Mouse (Mus musculus) Muller cell, postnatal 12 days (primary cell): ENCODE measurements at regions not wholly inside any gene's neighbourhood (a gene's known extent, or its start where the extent isn't known, plus 50 kb on each side); places are given as distances from the start of the nearest gene placed in this dataset.
A peak's percentile ranks its signal among the peaks of the same experiment; 100 is the strongest.

ENCODE experiments used
- DNase-seq: peaks from one replicate; pipeline ENCODE4 v3.0.0-alpha.2; 2015; ENCODE audit errors: inconsistent ontology term

- no peak for DNase-seq
Observed at GRCm38 (mm10) chr4:91596619-91597018, 196.0 kb upstream of the Elavl2 start.

- DNase-seq: peak; percentile 4
Observed at GRCm38 (mm10) chr4:91595766-91596165, 195.2 kb upstream of the Elavl2 start.

GRCm38 (mm10) chr4:91589779-91590178, 189.2 kb upstream of the Elavl2 start:
- DNase-seq: no peak

GRCm38 (mm10) chr4:91587541-91588059, 187.0 kb upstream of the Elavl2 start:
- DNase-seq: no peak

DNA sequence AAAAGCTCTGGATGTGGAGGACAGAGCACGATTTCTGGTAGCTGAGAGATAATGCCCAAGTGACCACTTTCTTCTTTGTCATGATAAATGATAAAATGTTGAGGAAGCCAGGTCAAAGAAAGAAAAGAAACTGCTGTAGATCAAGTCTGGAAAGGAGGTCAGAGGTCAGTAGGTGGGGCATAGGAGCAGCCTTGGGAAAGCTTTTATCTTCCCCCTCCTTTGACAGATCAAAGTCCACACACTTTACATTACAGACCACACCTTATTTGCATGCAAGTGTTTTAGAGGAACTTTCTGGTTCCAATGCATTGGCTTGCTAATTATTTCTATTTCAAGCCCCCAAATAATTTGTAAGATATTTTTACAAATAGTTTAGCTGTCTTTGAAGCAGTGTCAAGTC, 182.4 kb upstream of the Elavl2 start:
- DNase-seq: no peak

DNA sequence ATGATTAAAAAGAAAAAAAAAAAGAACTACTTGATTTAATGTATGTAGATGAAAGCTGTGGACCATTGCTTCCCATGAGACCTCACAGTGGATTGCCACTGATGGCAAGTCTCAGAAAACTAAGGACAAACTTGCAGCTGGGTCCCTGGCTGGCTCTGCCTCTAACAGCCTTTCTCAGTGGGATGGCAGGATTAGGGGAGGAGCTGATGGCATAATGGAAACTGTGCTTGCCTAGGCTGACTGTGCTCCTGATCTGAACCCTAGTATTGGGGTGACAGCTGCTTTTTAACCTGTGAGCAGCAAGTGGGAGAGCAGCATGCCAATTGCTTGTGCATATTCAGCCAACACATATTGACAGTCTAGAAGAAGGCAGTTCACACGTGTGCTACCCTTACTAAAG, 156.9 kb upstream of the Elavl2 start:
- no peak for DNase-seq

DNA sequence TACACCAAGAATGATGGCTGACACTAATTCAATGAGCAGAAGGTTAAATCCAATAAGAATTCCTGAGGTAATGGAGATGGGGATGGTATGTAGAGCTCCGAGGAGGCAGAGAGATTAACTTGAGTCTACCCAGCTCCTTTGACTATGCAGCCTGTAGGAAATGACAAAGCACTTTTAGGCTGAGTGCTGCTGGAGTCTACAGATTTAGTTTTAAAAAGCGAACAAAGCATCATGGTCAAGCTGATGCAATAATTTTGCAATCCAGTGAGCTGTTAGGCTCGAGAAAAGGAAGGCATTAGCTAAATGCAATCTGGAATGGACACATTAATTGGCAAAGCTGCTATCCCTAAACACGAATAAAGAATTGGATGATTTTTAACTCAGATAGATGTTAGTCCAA, 156.4 kb upstream of the Elavl2 start:
- DNase-seq: peak; percentile 1

- no peak for DNase-seq
Observed at GRCm38 (mm10) chr4:91524367-91524766, 123.8 kb upstream of the Elavl2 start.

- no peak for DNase-seq
Observed at GRCm38 (mm10) chr4:91511543-91511942, 111.0 kb upstream of the Elavl2 start.

GRCm38 (mm10) chr4:91509937-91510336, 109.4 kb upstream of the Elavl2 start:
- DNase-seq: no peak

GRCm38 (mm10) chr4:91503273-91503672, 102.7 kb upstream of the Elavl2 start:
- DNase-seq: no peak

- no peak for DNase-seq
Observed at GRCm38 (mm10) chr4:91481863-91482475, 81.4 kb upstream of the Elavl2 start.
